Mouse (Mus musculus): ENCODE data around the gene Tmed6. TPM values are rescaled to one million over a fixed set of nuclear protein-coding genes. Genes with fewer than 3 reads are reported as not detected.
A peak's percentile ranks its signal among the peaks of the same experiment; 100 is the strongest.

The Tmed6 gene
- polyA plus RNA-seq (2015; fragmentation: Nextera tagmentation; extraction: Ambion mirVana): not detected in 2 replicates

- 66% methylated on average over 17 of the region's 17 CpGs for WGBS
- H3K4me3 ChIP-seq (ENCODE audit: low read depth, low read length): no peak within 1 kb of the TSS
- H3K36me3 ChIP-seq (ENCODE audit: control insufficient read depth, insufficient read depth, low read length): 0 out of 2 replicates have a peak, but pooled peaks cover 6% of the 10 kb centered on the region
- no peak within 1 kb of the TSS for H3K27ac ChIP-seq (ENCODE audit: low read length)
- no peak for ATAC-seq
- H3K4me2 ChIP-seq (ENCODE audit: low read length): no peak within 1 kb of the TSS
- no peaks in the 10 kb centered on the region for H3K27me3 ChIP-seq (ENCODE audit: control insufficient read depth, insufficient read depth, low read depth, low read length)
- H3K9ac ChIP-seq (ENCODE audit: low read depth, low read length): no peak within 1 kb of the TSS
- H3K4me1 ChIP-seq (ENCODE audit: control insufficient read depth, insufficient read depth, low read length): no peaks in the 10 kb centered on the region
- no peaks in the 10 kb centered on the region for H3K9me3 ChIP-seq (replicated peaks; ENCODE audit: control insufficient read depth, low read length, poor library complexity, severe bottlenecking)
Measured at GRCm38 (mm10) chr8:107065511-107066496, at the start of gene Tmed6. Tmed6 (minus strand) TSS chr8:107065644.

- Histone ChIP-seq H3K27ac (ENCODE audit: low read length) (no peak overlapping the region), H3K4me1 (ENCODE audit: control insufficient read depth, insufficient read depth, low read length) (no peaks in the 10 kb centered on the region), H3K9me3 (replicated peaks; ENCODE audit: control insufficient read depth, low read length, poor library complexity, severe bottlenecking) (no peaks in the 10 kb centered on the region), H3K9ac (ENCODE audit: low read depth, low read length) (no peak overlapping the region), H3K27me3 (ENCODE audit: control insufficient read depth, insufficient read depth, low read depth, low read length) (no peaks in the 10 kb centered on the region), H3K36me3 (ENCODE audit: control insufficient read depth, insufficient read depth, low read length) (no peaks in the 10 kb centered on the region), H3K4me3 (ENCODE audit: low read depth, low read length) (no peak overlapping the region), H3K4me2 (ENCODE audit: low read length) (no peak overlapping the region)
- 83% methylated on average over 10 of the region's 10 CpGs for WGBS
- no peak for ATAC-seq
Measured at GRCm38 (mm10) chr8:107115008-107115320, 49.5 kb upstream of the Tmed6 start.

- H3K4me1 ChIP-seq (ENCODE audit: control insufficient read depth, insufficient read depth, low read length): no peaks in the 10 kb centered on the region
- H3K9me3 ChIP-seq (replicated peaks; ENCODE audit: control insufficient read depth, low read length, poor library complexity, severe bottlenecking): no peaks in the 10 kb centered on the region
- no peak overlapping the region for H3K4me3 ChIP-seq (ENCODE audit: low read depth, low read length)
- H3K27ac ChIP-seq (ENCODE audit: low read length): no peak overlapping the region
- WGBS: 53% methylated on average over 19 of the region's 19 CpGs
- H3K9ac ChIP-seq (ENCODE audit: low read depth, low read length): no peak overlapping the region
- H3K27me3 ChIP-seq (ENCODE audit: control insufficient read depth, insufficient read depth, low read depth, low read length): no peaks in the 10 kb centered on the region
- no peaks in the 10 kb centered on the region for H3K36me3 ChIP-seq (ENCODE audit: control insufficient read depth, insufficient read depth, low read length)
- no peak for ATAC-seq
- H3K4me2 ChIP-seq (ENCODE audit: low read length): 0 out of 2 replicates have a peak overlapping the region, but pooled peaks have one; percentile 12
Measured at GRCm38 (mm10) chr8:107114150-107115007, 48.9 kb upstream of the Tmed6 start.

- no peaks in the 10 kb centered on the region for H3K4me1 ChIP-seq (ENCODE audit: control insufficient read depth, insufficient read depth, low read length)
- no peak overlapping the region for H3K4me3 ChIP-seq (ENCODE audit: low read depth, low read length)
- no peak for ATAC-seq
- H3K36me3 ChIP-seq (ENCODE audit: control insufficient read depth, insufficient read depth, low read length): no peaks in the 10 kb centered on the region
- H3K9ac ChIP-seq (ENCODE audit: low read depth, low read length): no peak overlapping the region
- no peak overlapping the region for H3K4me2 ChIP-seq (ENCODE audit: low read length)
- no peaks in the 10 kb centered on the region for H3K27me3 ChIP-seq (ENCODE audit: control insufficient read depth, insufficient read depth, low read depth, low read length)
- H3K9me3 ChIP-seq (replicated peaks; ENCODE audit: control insufficient read depth, low read length, poor library complexity, severe bottlenecking): no peaks in the 10 kb centered on the region
- WGBS: 49% methylated on average over 4 of the region's 4 CpGs
- no peak overlapping the region for H3K27ac ChIP-seq (ENCODE audit: low read length)
Measured at GRCm38 (mm10) chr8:107113209-107113608, 47.8 kb upstream of the Tmed6 start.

- Histone ChIP-seq H3K9ac (ENCODE audit: low read depth, low read length) (no peak overlapping the region), H3K27me3 (ENCODE audit: control insufficient read depth, insufficient read depth, low read depth, low read length) (no peaks in the 10 kb centered on the region), H3K9me3 (replicated peaks; ENCODE audit: control insufficient read depth, low read length, poor library complexity, severe bottlenecking) (no peaks in the 10 kb centered on the region), H3K4me1 (ENCODE audit: control insufficient read depth, insufficient read depth, low read length) (no peaks in the 10 kb centered on the region), H3K27ac (ENCODE audit: low read length) (no peak overlapping the region), H3K4me2 (ENCODE audit: low read length) (no peak overlapping the region), H3K4me3 (ENCODE audit: low read depth, low read length) (no peak overlapping the region), H3K36me3 (ENCODE audit: control insufficient read depth, insufficient read depth, low read length) (no peaks in the 10 kb centered on the region)
- WGBS: 95% methylated on average over 10 of the region's 11 CpGs
- ATAC-seq: no peak
Measured at GRCm38 (mm10) chr8:107111340-107112105, 46.1 kb upstream of the Tmed6 start.

GRCm38 (mm10) chr8:107110629-107111330 lies 45.3 kb upstream of the Tmed6 start:
- H3K27ac ChIP-seq (ENCODE audit: low read length): no peak overlapping the region
- no peaks in the 10 kb centered on the region for H3K36me3 ChIP-seq (ENCODE audit: control insufficient read depth, insufficient read depth, low read length)
- H3K4me1 ChIP-seq (ENCODE audit: control insufficient read depth, insufficient read depth, low read length): no peaks in the 10 kb centered on the region
- 65% methylated on average over 9 of the region's 9 CpGs for WGBS
- H3K9me3 ChIP-seq (replicated peaks; ENCODE audit: control insufficient read depth, low read length, poor library complexity, severe bottlenecking): no peaks in the 10 kb centered on the region
- H3K4me3 ChIP-seq (ENCODE audit: low read depth, low read length): no peak overlapping the region
- no peaks in the 10 kb centered on the region for H3K27me3 ChIP-seq (ENCODE audit: control insufficient read depth, insufficient read depth, low read depth, low read length)
- H3K4me2 ChIP-seq (ENCODE audit: low read length): no peak overlapping the region
- ATAC-seq: no peak
- no peak overlapping the region for H3K9ac ChIP-seq (ENCODE audit: low read depth, low read length)

GRCm38 (mm10) chr8:107109816-107110435 lies 44.5 kb upstream of the Tmed6 start:
- WGBS: 88% methylated on average over 5 of the region's 5 CpGs
- Histone ChIP-seq H3K4me2 (ENCODE audit: low read length) (no peak overlapping the region), H3K4me1 (ENCODE audit: control insufficient read depth, insufficient read depth, low read length) (no peaks in the 10 kb centered on the region), H3K9me3 (replicated peaks; ENCODE audit: control insufficient read depth, low read length, poor library complexity, severe bottlenecking) (no peaks in the 10 kb centered on the region), H3K4me3 (ENCODE audit: low read depth, low read length) (no peak overlapping the region), H3K27ac (ENCODE audit: low read length) (no peak overlapping the region), H3K36me3 (ENCODE audit: control insufficient read depth, insufficient read depth, low read length) (no peaks in the 10 kb centered on the region), H3K9ac (ENCODE audit: low read depth, low read length) (no peak overlapping the region), H3K27me3 (ENCODE audit: control insufficient read depth, insufficient read depth, low read depth, low read length) (no peaks in the 10 kb centered on the region)
- ATAC-seq: no peak

Measured in midbrain, embryonic 16.5 days (tissue).